Mouse (Mus musculus) testis, adult 2 months (tissue): ENCODE measurements around the gene Gpatch2.

Source experiments
- CTCF ChIP-seq: fragments of 200-500 bp; IDR thresholded peaks from 2 replicates; pipeline ENCODE4 v1.5.1; 2012; ENCODE audit warnings: low read depth, mild to moderate bottlenecking, inconsistent platforms, low read length, moderate library complexity; ENCODE audit not compliant: control insufficient read depth, insufficient read depth, insufficient replicate concordance
- POLR2A ChIP-seq: fragments of 200-500 bp; IDR thresholded peaks from 2 replicates; pipeline ENCODE4 v1.6.1; 2012; ENCODE audit warnings: low read depth, mild to moderate bottlenecking, inconsistent platforms, low read length, moderate library complexity; ENCODE audit not compliant: control insufficient read depth

DNA sequence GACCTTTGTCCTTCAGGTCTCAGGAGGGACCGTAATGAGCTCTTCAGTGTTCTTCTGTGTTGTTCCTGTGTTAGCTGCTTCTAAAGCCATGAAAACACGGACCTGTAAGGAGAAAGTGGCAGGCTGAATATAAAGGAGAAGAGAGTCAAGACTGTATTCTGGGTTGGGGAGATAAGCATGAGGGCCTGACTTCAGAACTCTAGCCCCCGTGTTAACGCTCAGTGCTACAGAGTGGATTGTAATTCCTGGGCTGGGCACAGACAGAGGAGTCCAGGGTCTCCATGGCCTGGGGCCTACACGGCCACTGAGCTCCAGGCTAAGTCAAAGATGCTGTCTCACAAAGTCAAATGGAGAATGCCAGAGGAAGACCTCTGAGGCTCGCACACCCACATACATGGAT, 132.3 kb downstream of the Gpatch2 start:
- TF ChIP-seq CTCF (no peak), POLR2A (no peak)
